Mouse (Mus musculus): ENCODE measurements at regions not wholly inside any gene's neighbourhood (a gene's known extent, or its start where the extent isn't known, plus 50 kb on each side); places are given as distances from the start of the nearest gene placed in this dataset.

- TF ChIP-seq CTCF (IDR thresholded peaks at IDR 0.05) = no peak
- no peak for ATAC-seq (ENCODE audit: low FRiP score)
These were observed 418.9 kb upstream of the Mef2c start for GRCm38 (mm10) chr13:83084948-83085347.

DNA sequence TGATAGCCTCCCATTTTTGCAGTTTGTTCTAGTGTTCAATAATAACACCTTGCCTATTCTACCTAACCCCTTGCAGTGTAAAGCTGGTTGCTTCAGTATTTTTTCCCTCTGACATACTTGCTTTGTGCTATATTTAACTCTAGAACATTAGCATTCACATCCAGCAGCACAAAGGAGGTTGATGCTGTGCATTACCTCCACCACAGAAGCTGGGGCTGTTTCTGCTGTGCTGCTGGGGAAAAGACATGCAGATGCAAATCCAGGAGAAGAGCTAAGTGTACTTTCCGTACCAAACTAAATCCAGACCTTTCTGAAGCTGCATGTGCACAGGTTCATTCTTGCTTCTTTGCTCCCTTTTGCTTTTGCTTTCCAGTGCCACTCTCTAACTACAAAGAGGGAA, 403.9 kb upstream of the Mef2c start:
- Histone ChIP-seq H3K4me1 (ENCODE audit: insufficient read depth, low read length) (no peaks in the 10 kb centered on the region), H3K27me3 (ENCODE audit: insufficient read depth, low read length) (no peaks in the 10 kb centered on the region), H3K9me3 (ENCODE audit: low read length) (no peaks in the 10 kb centered on the region), H3K4me2 (ENCODE audit: low read depth, low read length, poor library complexity, severe bottlenecking) (no peak overlapping the region), H3K9ac (replicated peaks; ENCODE audit: low read length, poor library complexity, severe bottlenecking) (no peak overlapping the region), H3K36me3 (ENCODE audit: insufficient read depth, low read length) (no peaks in the 10 kb centered on the region), H3K4me3 (ENCODE audit: low read depth, low read length) (no peak overlapping the region), H3K27ac (ENCODE audit: low read depth, low read length) (no peak overlapping the region)
- TF ChIP-seq CTCF (IDR thresholded peaks at IDR 0.05) = no peak
- ATAC-seq (ENCODE audit: low FRiP score) (no peak), DNase-seq (ENCODE audit: low spot score) (no peak)
- 59% methylated on average over 1 of the region's 1 CpGs for WGBS

More at GRCm38 (mm10) chr13:83084948-83085347, 418.9 kb upstream of the Mef2c start:
- Histone ChIP-seq H3K9me3 (ENCODE audit: low read length) (no peaks in the 10 kb centered on the region), H3K36me3 (ENCODE audit: insufficient read depth, low read length) (no peaks in the 10 kb centered on the region), H3K9ac (replicated peaks; ENCODE audit: low read length, poor library complexity, severe bottlenecking) (no peak overlapping the region), H3K4me1 (ENCODE audit: insufficient read depth, low read length) (no peaks in the 10 kb centered on the region), H3K27me3 (ENCODE audit: insufficient read depth, low read length) (no peaks in the 10 kb centered on the region), H3K4me2 (ENCODE audit: low read depth, low read length, poor library complexity, severe bottlenecking) (no peak overlapping the region), H3K27ac (ENCODE audit: low read depth, low read length) (no peak overlapping the region), H3K4me3 (ENCODE audit: low read depth, low read length) (no peak overlapping the region)
- 78% methylated on average over 3 of the region's 3 CpGs for WGBS
- DNase-seq (ENCODE audit: low spot score) = no peak

GRCm38 (mm10) chr13:83110610-83111009, 393.2 kb upstream of the Mef2c start:
- Histone ChIP-seq H3K4me3 (ENCODE audit: low read depth, low read length) (no peak overlapping the region), H3K9me3 (ENCODE audit: low read length) (no peaks in the 10 kb centered on the region), H3K4me1 (ENCODE audit: insufficient read depth, low read length) (no peaks in the 10 kb centered on the region), H3K36me3 (ENCODE audit: insufficient read depth, low read length) (no peaks in the 10 kb centered on the region), H3K27ac (ENCODE audit: low read depth, low read length) (no peak overlapping the region), H3K27me3 (ENCODE audit: insufficient read depth, low read length) (no peaks in the 10 kb centered on the region), H3K9ac (replicated peaks; ENCODE audit: low read length, poor library complexity, severe bottlenecking) (no peak overlapping the region), H3K4me2 (ENCODE audit: low read depth, low read length, poor library complexity, severe bottlenecking) (no peak overlapping the region)
- no peak for DNase-seq (ENCODE audit: low spot score)
- no peak for ATAC-seq (ENCODE audit: low FRiP score)
- WGBS = 76% methylated on average over 3 of the region's 3 CpGs
- TF ChIP-seq CTCF (IDR thresholded peaks at IDR 0.05) = no peak

DNA sequence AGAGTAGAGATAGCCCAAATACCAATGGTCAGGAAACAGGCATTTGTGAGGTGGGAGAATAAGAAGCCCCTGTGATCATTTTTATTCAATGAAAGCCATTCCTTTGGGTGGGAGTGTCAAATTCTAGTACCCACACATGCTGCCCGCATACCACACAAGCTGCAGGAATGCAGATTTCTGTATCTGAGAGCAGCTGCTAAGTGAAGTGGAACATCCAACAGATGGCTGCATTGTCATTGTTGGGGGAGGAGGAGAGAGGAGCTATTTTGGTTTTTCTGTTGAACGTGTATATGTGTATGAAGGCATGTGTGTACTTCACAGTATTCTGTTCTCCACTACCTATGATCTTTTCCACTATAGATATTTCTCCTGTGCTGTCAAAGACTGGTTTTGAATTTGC, 392.3 kb upstream of the Mef2c start:
- Histone ChIP-seq H3K4me1 (ENCODE audit: insufficient read depth, low read length) (no peaks in the 10 kb centered on the region), H3K27ac (ENCODE audit: low read depth, low read length) (no peak overlapping the region), H3K36me3 (ENCODE audit: insufficient read depth, low read length) (no peaks in the 10 kb centered on the region), H3K9ac (replicated peaks; ENCODE audit: low read length, poor library complexity, severe bottlenecking) (no peak overlapping the region), H3K9me3 (ENCODE audit: low read length) (no peaks in the 10 kb centered on the region), H3K27me3 (ENCODE audit: insufficient read depth, low read length) (no peaks in the 10 kb centered on the region), H3K4me2 (ENCODE audit: low read depth, low read length, poor library complexity, severe bottlenecking) (no peak overlapping the region), H3K4me3 (ENCODE audit: low read depth, low read length) (no peak overlapping the region)
- peak; percentile 49 for DNase-seq (ENCODE audit: low spot score)
- ATAC-seq (ENCODE audit: low FRiP score) = no peak
- TF ChIP-seq CTCF (IDR thresholded peaks at IDR 0.05) = no peak
- whole genome bisulfite sequencing = 22% methylated on average over 2 of the region's 2 CpGs

- H3K4me2 ChIP-seq (ENCODE audit: low read depth, low read length, poor library complexity, severe bottlenecking) = no peak overlapping the region
- H3K27me3 ChIP-seq (ENCODE audit: insufficient read depth, low read length) = no peaks in the 10 kb centered on the region
- WGBS = 68% methylated on average over 1 of the region's 1 CpGs
- TF ChIP-seq CTCF (IDR thresholded peaks at IDR 0.05) = no peak
- ATAC-seq (ENCODE audit: low FRiP score) (no peak), DNase-seq (ENCODE audit: low spot score) (no peak)
- H3K4me3 ChIP-seq (ENCODE audit: low read depth, low read length) = no peak overlapping the region
- H3K36me3 ChIP-seq (ENCODE audit: insufficient read depth, low read length) = no peaks in the 10 kb centered on the region
- H3K4me1 ChIP-seq (ENCODE audit: insufficient read depth, low read length) = no peaks in the 10 kb centered on the region
- no peaks in the 10 kb centered on the region for H3K9me3 ChIP-seq (ENCODE audit: low read length)
- H3K27ac ChIP-seq (ENCODE audit: low read depth, low read length) = no peak overlapping the region
- H3K9ac ChIP-seq (replicated peaks; ENCODE audit: low read length, poor library complexity, severe bottlenecking) = no peak overlapping the region
These were observed 391.5 kb upstream of the Mef2c start for GRCm38 (mm10) chr13:83112323-83112722.

GRCm38 (mm10) chr13:83112741-83113140, 391.1 kb upstream of the Mef2c start:
- Histone ChIP-seq H3K36me3 (ENCODE audit: insufficient read depth, low read length) (no peaks in the 10 kb centered on the region), H3K27me3 (ENCODE audit: insufficient read depth, low read length) (no peaks in the 10 kb centered on the region), H3K4me1 (ENCODE audit: insufficient read depth, low read length) (no peaks in the 10 kb centered on the region), H3K4me3 (ENCODE audit: low read depth, low read length) (no peak overlapping the region), H3K9me3 (ENCODE audit: low read length) (no peaks in the 10 kb centered on the region), H3K4me2 (ENCODE audit: low read depth, low read length, poor library complexity, severe bottlenecking) (no peak overlapping the region), H3K27ac (ENCODE audit: low read depth, low read length) (no peak overlapping the region), H3K9ac (replicated peaks; ENCODE audit: low read length, poor library complexity, severe bottlenecking) (no peak overlapping the region)
- 78% methylated on average over 5 of the region's 5 CpGs for WGBS
- no peak for ATAC-seq (ENCODE audit: low FRiP score)
- no peak for DNase-seq (ENCODE audit: low spot score)
- TF ChIP-seq CTCF (IDR thresholded peaks at IDR 0.05) = no peak

All from midbrain, postnatal 0 days (tissue).